Comparison of ENCODE assay signal across 17 mouse cellular contexts in genomic region chr4:81926662-81927141, GRCm38 (mm10).
A peak's percentile ranks its signal among the peaks of the same experiment; 100 is the strongest.
DNase-seq lines count a peak whose midpoint lies in the region; ATAC-seq and TF ChIP-seq lines count a peak whose summit lies in the region.
"Had no signal": no experiment of that assay in that cellular context is flagged by ENCODE, and none has a peak within 500 bp of the region (broad histone marks: within the 10 kb centered on the region; RNA-seq: fewer than 3 reads in every experiment).

No protein-coding gene starts in this region.

- no peaks in the 10 kb centered on the region for H3K27me3 ChIP-seq in limb, embryonic 13.5 days
- H3K27me3 ChIP-seq in limb, embryonic 10.5 days (ENCODE audit: low read depth, poor library complexity, severe bottlenecking) = no peaks in the 10 kb centered on the region
- no peaks in the 10 kb centered on the region for H3K27me3 ChIP-seq in hindbrain, postnatal 0 days (ENCODE audit: insufficient read depth, low read length)
- H3K27me3 ChIP-seq: megakaryocyte, embryonic 14.5 days had no signal

- WGBS in limb, embryonic 13.5 days = 64% methylated on average over 6 of the region's 6 CpGs
- WGBS in limb, embryonic 10.5 days = 85% methylated on average over 6 of the region's 6 CpGs
- 60% methylated on average over 6 of the region's 6 CpGs for WGBS in hindbrain, postnatal 0 days

- peaks cover 33% of the 10 kb centered on the region for H3K4me1 ChIP-seq in limb, embryonic 13.5 days
- peaks cover 20% of the 10 kb centered on the region for H3K4me1 ChIP-seq in limb, embryonic 10.5 days
- H3K4me1 ChIP-seq in hindbrain, postnatal 0 days (ENCODE audit: insufficient read depth, low read length) = no peaks in the 10 kb centered on the region
- H3K4me1 ChIP-seq: megakaryocyte, embryonic 14.5 days had no signal

- no peak overlapping the region for H3K9ac ChIP-seq in limb, embryonic 13.5 days
- H3K9ac ChIP-seq in hindbrain, postnatal 0 days (replicated peaks; ENCODE audit: low read length) = no peak overlapping the region

- H3K36me3 ChIP-seq in limb, embryonic 13.5 days = no peaks in the 10 kb centered on the region
- no peaks in the 10 kb centered on the region for H3K36me3 ChIP-seq in limb, embryonic 10.5 days
- no peaks in the 10 kb centered on the region for H3K36me3 ChIP-seq in hindbrain, postnatal 0 days (ENCODE audit: insufficient read depth, low read length)

- H3K4me3 ChIP-seq in limb, embryonic 13.5 days = no peak overlapping the region
- H3K4me3 ChIP-seq in limb, embryonic 10.5 days = no peak overlapping the region
- H3K4me3 ChIP-seq in hindbrain, postnatal 0 days (ENCODE audit: low read length) = no peak overlapping the region
- H3K4me3 ChIP-seq: erythroblast, embryonic 14.5 days; layer of hippocampus, adult 2 months; megakaryocyte, embryonic 14.5 days had no signal

- peak overlapping the region; percentile 48; the same call in 1 of the 2 replicates for H3K27ac ChIP-seq in limb, embryonic 13.5 days
- H3K27ac ChIP-seq in limb, embryonic 10.5 days = no peak overlapping the region
- no peak overlapping the region for H3K27ac ChIP-seq in hindbrain, postnatal 0 days
- H3K27ac ChIP-seq: layer of hippocampus, adult 2 months had no signal

- no peaks in the 10 kb centered on the region for H3K9me3 ChIP-seq in limb, embryonic 13.5 days
- no peaks in the 10 kb centered on the region for H3K9me3 ChIP-seq in limb, embryonic 10.5 days (replicated peaks)
- H3K9me3 ChIP-seq in hindbrain, postnatal 0 days (ENCODE audit: low read length) = no peaks in the 10 kb centered on the region
- H3K9me3 ChIP-seq: megakaryocyte, embryonic 14.5 days had no signal

- DNase-seq in limb, embryonic 10.5 days (ENCODE audit: low spot score) = no peak
- DNase-seq in 3T3-L1 (ENCODE audit: low read depth, low spot score) (peak; percentile 90), NIH3T3 (ENCODE audit: low read depth) (peak; percentile 59)
- DNase-seq in fibroblast of lung, adult 2 months (ENCODE audit: low read depth) = peak; percentile 32
- no peak for DNase-seq in hindbrain, postnatal 0 days (ENCODE audit: low spot score)
- no peak for DNase-seq in adrenal gland, postnatal 25 days
- no peak for DNase-seq in left cerebral cortex, adult 11 months (ENCODE audit: low spot score)
- DNase-seq: cerebellum, adult 2 months; kidney, adult 9 months; liver; lung, adult 2 months; thymus, postnatal 14 days had no signal

- no peak for TF ChIP-seq CTCF in hindbrain, postnatal 0 days (IDR thresholded peaks at IDR 0.05; ENCODE audit: low read depth)

- no peak for ATAC-seq in limb, embryonic 13.5 days (ENCODE audit: low FRiP score, low read depth)
- ATAC-seq in hindbrain, postnatal 0 days = no peak
- ATAC-seq: inflammation-experienced regulatory T-cells, adult 6 months had no signal

- no peak overlapping the region for H3K4me2 ChIP-seq in limb, embryonic 13.5 days (replicated peaks)
- no peak overlapping the region for H3K4me2 ChIP-seq in hindbrain, postnatal 0 days (ENCODE audit: low read depth, low read length)

Comparison
In these comparisons a context has a peak if more than half of its experiments do, and no peak if none do; other contexts are left out.
1. DNase-seq: peak in 3T3-L1 (single experiment), NIH3T3 (single experiment) and fibroblast of lung, adult 2 months (single experiment); none in limb, embryonic 10.5 days (single experiment), hindbrain, postnatal 0 days (single experiment), adrenal gland, postnatal 25 days (single experiment) and left cerebral cortex, adult 11 months (single experiment).